Mouse (Mus musculus): ENCODE measurements around the gene Cds2. TPM values are rescaled to one million over a fixed set of nuclear protein-coding genes. Genes with fewer than 3 reads are reported as not detected.

Gene Cds2
- total and polyA plus RNA-seq, 2 experiments from 2014 or later: 32.6 to 135 TPM

- TF ChIP-seq CTCF (IDR thresholded peaks at IDR 0.05): no peak
- Histone ChIP-seq H3K27ac (ENCODE audit: low read depth, low read length) (no peak overlapping the region), H3K9me3 (ENCODE audit: low read length) (no peaks in the 10 kb centered on the region), H3K36me3 (ENCODE audit: insufficient read depth, low read length) (peaks cover 67% of the 10 kb centered on the region), H3K27me3 (ENCODE audit: insufficient read depth, low read length) (no peaks in the 10 kb centered on the region), H3K9ac (replicated peaks; ENCODE audit: low read length, poor library complexity, severe bottlenecking) (no peak overlapping the region), H3K4me2 (ENCODE audit: low read depth, low read length, poor library complexity, severe bottlenecking) (no peak overlapping the region), H3K4me1 (ENCODE audit: insufficient read depth, low read length) (no peaks in the 10 kb centered on the region), H3K4me3 (ENCODE audit: low read depth, low read length) (no peak overlapping the region)
- ATAC-seq (ENCODE audit: low FRiP score) (no peak), DNase-seq (ENCODE audit: low spot score) (no peak)
- WGBS: 95% methylated on average over 4 of the region's 4 CpGs
Observed at GRCm38 (mm10) chr2:132298250-132298649, 35.3 kb downstream of the Cds2 start.

GRCm38 (mm10) chr2:132301436-132301835 is 38.5 kb downstream of the Cds2 start:
- H3K27ac ChIP-seq (ENCODE audit: low read depth, low read length): no peak overlapping the region
- no peak overlapping the region for H3K4me3 ChIP-seq (ENCODE audit: low read depth, low read length)
- H3K36me3 ChIP-seq (ENCODE audit: insufficient read depth, low read length): peaks cover 72% of the 10 kb centered on the region
- no peak for DNase-seq (ENCODE audit: low spot score)
- no peak for ATAC-seq (ENCODE audit: low FRiP score)
- 98% methylated on average over 4 of the region's 4 CpGs for WGBS
- no peak overlapping the region for H3K9ac ChIP-seq (replicated peaks; ENCODE audit: low read length, poor library complexity, severe bottlenecking)
- TF ChIP-seq CTCF (IDR thresholded peaks at IDR 0.05): no peak
- no peak overlapping the region for H3K4me2 ChIP-seq (ENCODE audit: low read depth, low read length, poor library complexity, severe bottlenecking)
- H3K9me3 ChIP-seq (ENCODE audit: low read length): no peaks in the 10 kb centered on the region
- no peaks in the 10 kb centered on the region for H3K4me1 ChIP-seq (ENCODE audit: insufficient read depth, low read length)
- no peaks in the 10 kb centered on the region for H3K27me3 ChIP-seq (ENCODE audit: insufficient read depth, low read length)

GRCm38 (mm10) chr2:132305165-132305564 is 42.2 kb downstream of the Cds2 start:
- peaks cover 68% of the 10 kb centered on the region for H3K36me3 ChIP-seq (ENCODE audit: insufficient read depth, low read length)
- 91% methylated on average over 7 of the region's 7 CpGs for WGBS

GRCm38 (mm10) chr2:132305988-132306387 is 43.0 kb downstream of the Cds2 start:
- no peaks in the 10 kb centered on the region for H3K9me3 ChIP-seq (ENCODE audit: low read length)
- no peak overlapping the region for H3K27ac ChIP-seq (ENCODE audit: low read depth, low read length)
- H3K9ac ChIP-seq (replicated peaks; ENCODE audit: low read length, poor library complexity, severe bottlenecking): no peak overlapping the region
- peaks cover 67% of the 10 kb centered on the region for H3K36me3 ChIP-seq (ENCODE audit: insufficient read depth, low read length)
- ATAC-seq (ENCODE audit: low FRiP score) (no peak), DNase-seq (ENCODE audit: low spot score) (no peak)
- peak; percentile 70 for TF ChIP-seq CTCF (IDR thresholded peaks at IDR 0.05)
- H3K4me2 ChIP-seq (ENCODE audit: low read depth, low read length, poor library complexity, severe bottlenecking): no peak overlapping the region
- no peak overlapping the region for H3K4me3 ChIP-seq (ENCODE audit: low read depth, low read length)
- no peaks in the 10 kb centered on the region for H3K4me1 ChIP-seq (ENCODE audit: insufficient read depth, low read length)
- 74% methylated on average over 4 of the region's 4 CpGs for WGBS
- H3K27me3 ChIP-seq (ENCODE audit: insufficient read depth, low read length): no peaks in the 10 kb centered on the region

More at GRCm38 (mm10) chr2:132305165-132305564, 42.2 kb downstream of the Cds2 start:
- ATAC-seq (ENCODE audit: low FRiP score) (no peak), DNase-seq (ENCODE audit: low spot score) (no peak)
- no peak for TF ChIP-seq CTCF (IDR thresholded peaks at IDR 0.05)
- H3K9ac ChIP-seq (replicated peaks; ENCODE audit: low read length, poor library complexity, severe bottlenecking): no peak overlapping the region
- no peak overlapping the region for H3K4me2 ChIP-seq (ENCODE audit: low read depth, low read length, poor library complexity, severe bottlenecking)
- no peak overlapping the region for H3K27ac ChIP-seq (ENCODE audit: low read depth, low read length)
- H3K27me3 ChIP-seq (ENCODE audit: insufficient read depth, low read length): no peaks in the 10 kb centered on the region
- no peaks in the 10 kb centered on the region for H3K9me3 ChIP-seq (ENCODE audit: low read length)
- H3K4me1 ChIP-seq (ENCODE audit: insufficient read depth, low read length): no peaks in the 10 kb centered on the region
- H3K4me3 ChIP-seq (ENCODE audit: low read depth, low read length): no peak overlapping the region

- H3K27me3 ChIP-seq (ENCODE audit: insufficient read depth, low read length): no peaks in the 10 kb centered on the region
- H3K9me3 ChIP-seq (ENCODE audit: low read length): no peaks in the 10 kb centered on the region
- H3K36me3 ChIP-seq (ENCODE audit: insufficient read depth, low read length): peaks cover 60% of the 10 kb centered on the region
- no peak for TF ChIP-seq CTCF (IDR thresholded peaks at IDR 0.05)
- H3K4me2 ChIP-seq (ENCODE audit: low read depth, low read length, poor library complexity, severe bottlenecking): no peak overlapping the region
- ATAC-seq (ENCODE audit: low FRiP score) (no peak), DNase-seq (ENCODE audit: low spot score) (no peak)
- H3K4me1 ChIP-seq (ENCODE audit: insufficient read depth, low read length): no peaks in the 10 kb centered on the region
- no peak overlapping the region for H3K27ac ChIP-seq (ENCODE audit: low read depth, low read length)
- no peak overlapping the region for H3K9ac ChIP-seq (replicated peaks; ENCODE audit: low read length, poor library complexity, severe bottlenecking)
- H3K4me3 ChIP-seq (ENCODE audit: low read depth, low read length): no peak overlapping the region
- 96% methylated on average over 11 of the region's 11 CpGs for WGBS
Observed at GRCm38 (mm10) chr2:132307213-132307843, 44.4 kb downstream of the Cds2 start.

GRCm38 (mm10) chr2:132308829-132309228 is 45.9 kb downstream of the Cds2 start:
- Histone ChIP-seq H3K36me3 (ENCODE audit: insufficient read depth, low read length) (peaks cover 51% of the 10 kb centered on the region), H3K27me3 (ENCODE audit: insufficient read depth, low read length) (no peaks in the 10 kb centered on the region), H3K4me3 (ENCODE audit: low read depth, low read length) (no peak overlapping the region), H3K9me3 (ENCODE audit: low read length) (no peaks in the 10 kb centered on the region), H3K4me1 (ENCODE audit: insufficient read depth, low read length) (no peaks in the 10 kb centered on the region), H3K4me2 (ENCODE audit: low read depth, low read length, poor library complexity, severe bottlenecking) (no peak overlapping the region), H3K9ac (replicated peaks; ENCODE audit: low read length, poor library complexity, severe bottlenecking) (no peak overlapping the region), H3K27ac (ENCODE audit: low read depth, low read length) (no peak overlapping the region)
- 91% methylated on average over 6 of the region's 6 CpGs for WGBS
- ATAC-seq (ENCODE audit: low FRiP score) (no peak), DNase-seq (ENCODE audit: low spot score) (no peak)
- no peak for TF ChIP-seq CTCF (IDR thresholded peaks at IDR 0.05)

Measured in midbrain, postnatal 0 days (tissue).